Mouse (Mus musculus): ENCODE measurements around the gene Pth2.

The Pth2 gene

GRCm38 (mm10) chr7:45198435-45198834, 17.6 kb downstream of the Pth2 start:
- DNase-seq (ENCODE audit: low spot score): peak; percentile 73

GRCm38 (mm10) chr7:45198961-45199360, 18.2 kb downstream of the Pth2 start:
- no peak for DNase-seq (ENCODE audit: low spot score)

- DNase-seq (ENCODE audit: low spot score): no peak
Observed at GRCm38 (mm10) chr7:45202654-45203053, 21.9 kb downstream of the Pth2 start.

- peak; percentile 88 for DNase-seq (ENCODE audit: low spot score)
Observed at GRCm38 (mm10) chr7:45204380-45205143, 23.8 kb downstream of the Pth2 start, which contains the start of gene Ccdc155. TSS of gene Ccdc155 (minus strand) at chr7:45204892.

- DNase-seq (ENCODE audit: low spot score): no peak
Observed at GRCm38 (mm10) chr7:45208260-45208659, 27.5 kb downstream of the Pth2 start.

- DNase-seq (ENCODE audit: low spot score): no peak
Observed at GRCm38 (mm10) chr7:45211070-45211469, 30.3 kb downstream of the Pth2 start.

GRCm38 (mm10) chr7:45211851-45212251, 31.1 kb downstream of the Pth2 start, which contains the start of gene Dkkl1:
TSS of gene Dkkl1 (minus strand) at chr7:45212147.
- DNase-seq (ENCODE audit: low spot score): no peak

GRCm38 (mm10) chr7:45212356-45212755, 31.6 kb downstream of the Pth2 start:
- DNase-seq (ENCODE audit: low spot score): no peak

- DNase-seq (ENCODE audit: low spot score): no peak
Observed at GRCm38 (mm10) chr7:45213708-45214107, 32.9 kb downstream of the Pth2 start.

GRCm38 (mm10) chr7:45215673-45216441, 35.1 kb downstream of the Pth2 start, which contains the start of gene Tead2:
TSS of gene Tead2 (plus strand) at chr7:45215753.
- peak; percentile 74 for DNase-seq (ENCODE audit: low spot score)

GRCm38 (mm10) chr7:45216442-45217183, 35.8 kb downstream of the Pth2 start:
- DNase-seq (ENCODE audit: low spot score): peak; percentile 77

- no peak for DNase-seq (ENCODE audit: low spot score)
Observed at GRCm38 (mm10) chr7:45221680-45222079, 40.9 kb downstream of the Pth2 start.

GRCm38 (mm10) chr7:45224826-45225225, 44.0 kb downstream of the Pth2 start:
- DNase-seq (ENCODE audit: low spot score): no peak

- DNase-seq (ENCODE audit: low spot score): no peak
Observed at GRCm38 (mm10) chr7:45226421-45226820, 45.6 kb downstream of the Pth2 start.

- DNase-seq (ENCODE audit: low spot score): no peak
Observed at GRCm38 (mm10) chr7:45228548-45228947, 47.8 kb downstream of the Pth2 start.

GRCm38 (mm10) chr7:45229046-45229445, 48.3 kb downstream of the Pth2 start:
- DNase-seq (ENCODE audit: low spot score): no peak

- no peak for DNase-seq (ENCODE audit: low spot score)
Observed at GRCm38 (mm10) chr7:45229459-45230203, 48.8 kb downstream of the Pth2 start.

- no peak for DNase-seq (ENCODE audit: low spot score)
Observed at GRCm38 (mm10) chr7:45231192-45231591, 50.4 kb downstream of the Pth2 start.
